Mouse (Mus musculus) erythroblast, embryonic 14.5 days (primary cell): ENCODE measurements at regions not wholly inside any gene's neighbourhood (a gene's known extent, or its start where the extent isn't known, plus 50 kb on each side); places are given as distances from the start of the nearest gene placed in this dataset.

Source experiments
- GATA1 ChIP-seq: IDR thresholded peaks from 2 replicates; pipeline ENCODE4 v1.6.1; 2012; ENCODE audit warnings: low read length, inconsistent platforms, mixed read lengths
- TAL1 ChIP-seq: IDR thresholded peaks from 3 replicates; pipeline ENCODE4 v1.6.1; 2012; ENCODE audit warnings: low read length, inconsistent platforms, mixed read lengths

GRCm38 (mm10) chr10:17106831-17107230 is 616.2 kb upstream of the Cited2 start:
- no peak for TF ChIP-seq GATA1
- no peak for TF ChIP-seq TAL1
